Mouse (Mus musculus) thymus, adult 2 months (tissue): ENCODE measurements around the gene Abhd8. TPM values are rescaled to one million over a fixed set of nuclear protein-coding genes. Genes with fewer than 3 reads are reported as not detected.
A peak's percentile ranks its signal among the peaks of the same experiment; 100 is the strongest.

Experiments
- DNase-seq: peaks from one replicate; pipeline ENCODE4 v3.0.0; 2021
- H3K27ac ChIP-seq: fragments of 200-500 bp; 2 replicates; pipeline ENCODE4 v1.5.1; 2012; ENCODE audit warnings: low read length, control low read depth; ENCODE audit not compliant: control insufficient read depth, insufficient read depth
- H3K27me3 ChIP-seq: fragments of 200-500 bp; 2 replicates; pipeline ENCODE4 v1.6.1; 2012; ENCODE audit warnings: mild to moderate bottlenecking, low read length, moderate library complexity, mixed read lengths; ENCODE audit not compliant: control insufficient read depth, insufficient read depth
- H3K36me3 ChIP-seq: fragments of 200-500 bp; 2 replicates; pipeline ENCODE4 v1.6.1; 2012; ENCODE audit warnings: mild to moderate bottlenecking, low read length, moderate library complexity; ENCODE audit not compliant: control insufficient read depth, insufficient read depth
- H3K4me1 ChIP-seq: fragments of 200-500 bp; replicated peaks from 2 replicates; pipeline ENCODE4 v1.6.1; 2012; ENCODE audit warnings: low read length; ENCODE audit not compliant: control insufficient read depth, insufficient read depth
- H3K4me3 ChIP-seq: fragments of 200-500 bp; 2 replicates; pipeline ENCODE4 v1.5.1; 2012; ENCODE audit warnings: mild to moderate bottlenecking, low read length, control low read depth, moderate library complexity; ENCODE audit not compliant: control insufficient read depth, insufficient read depth
- CTCF ChIP-seq: fragments of 200-500 bp; IDR thresholded peaks from 2 replicates; pipeline ENCODE4 v1.5.1; 2012; ENCODE audit warnings: mild to moderate bottlenecking, control low read depth, low read length, moderate library complexity, borderline replicate concordance; ENCODE audit not compliant: control insufficient read depth, poor library complexity, insufficient read depth; ENCODE audit errors: extremely low read depth
- POLR2A ChIP-seq: fragments of 200-500 bp; IDR thresholded peaks from 2 replicates; pipeline ENCODE4 v1.6.1; 2012; ENCODE audit warnings: mild to moderate bottlenecking, low read length, control low read depth, moderate library complexity; ENCODE audit not compliant: control insufficient read depth, poor library complexity, insufficient read depth; ENCODE audit errors: extremely low read depth
- WGBS: fragments of 180-500 bp; shearing (Covaris S2); methylation state at CpG from one replicate; pipeline ENCODE4 v1.1.7; 2018; 5-methylcytosine and 5-hydroxymethylcytosine counted together
- polyA plus RNA-seq: library from polyadenylated mRNA; depleted of rRNA; stranded (reverse); fragments of >200 nt; gene quantifications from 2 replicates; pipeline ENCODE4 v1.2.3, GENCODE M21; 2012

Abhd8 gene
- polyA plus RNA-seq, 1 experiment: 282 TPM

DNA sequence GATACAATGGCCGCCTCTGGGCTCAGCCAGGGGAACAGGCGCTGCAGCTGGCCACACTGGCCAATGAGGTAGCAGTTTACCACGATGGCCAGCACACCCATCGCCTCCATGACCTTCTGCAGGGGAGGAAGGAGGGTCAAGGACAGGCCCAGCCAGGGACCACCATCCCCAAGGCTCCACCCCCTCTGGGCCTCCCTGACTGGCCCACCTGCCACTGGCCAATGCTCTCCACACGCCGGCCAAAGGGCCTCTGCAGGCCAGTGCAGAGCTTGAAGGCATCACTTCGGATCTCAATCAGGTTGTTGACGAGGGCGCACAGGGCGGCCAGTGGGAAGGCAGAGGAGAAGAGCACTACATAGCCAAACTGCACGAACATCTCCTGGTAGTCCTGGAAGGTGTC, 15.5 kb upstream of the Abhd8 start:
- H3K27ac ChIP-seq: no peak overlapping the region
- DNase-seq: no peak
- 94% methylated on average over 11 of the region's 11 CpGs for WGBS
- TF ChIP-seq CTCF (no peak), POLR2A (no peak)
- peaks cover 15% of the 10 kb centered on the region for H3K4me1 ChIP-seq
- 0 out of 2 replicates have a peak, but pooled peaks cover 5% of the 10 kb centered on the region for H3K36me3 ChIP-seq
- no peak overlapping the region for H3K4me3 ChIP-seq
- no peaks in the 10 kb centered on the region for H3K27me3 ChIP-seq

GRCm38 (mm10) chr8:71477196-71477845, 13.9 kb upstream of the Abhd8 start:
- Histone ChIP-seq H3K36me3 (peaks cover 13% of the 10 kb centered on the region), H3K4me3 (no peak overlapping the region), H3K27me3 (no peaks in the 10 kb centered on the region), H3K4me1 (peaks cover 15% of the 10 kb centered on the region), H3K27ac (no peak overlapping the region)
- TF ChIP-seq CTCF (peak; percentile 58; the same call in 1 of the 2 replicates), POLR2A (no peak)
- WGBS: 61% methylated on average over 14 of the region's 14 CpGs
- no peak for DNase-seq

GRCm38 (mm10) chr8:71476099-71476940, 12.9 kb upstream of the Abhd8 start:
- peak; percentile 78 for DNase-seq
- Histone ChIP-seq H3K4me3 (peak overlapping the region; percentile 70), H3K27me3 (no peaks in the 10 kb centered on the region), H3K4me1 (peaks cover 15% of the 10 kb centered on the region), H3K27ac (no peak overlapping the region), H3K36me3 (peaks cover 19% of the 10 kb centered on the region)
- 1% methylated on average over 113 of the region's 121 CpGs for WGBS
- peak; percentile 43; the same call in 1 of the 2 replicates for TF ChIP-seq CTCF
- TF ChIP-seq POLR2A: no peak

GRCm38 (mm10) chr8:71475702-71476075, 12.2 kb upstream of the Abhd8 start:
- DNase-seq: no peak
- WGBS: 40% methylated on average over 4 of the region's 4 CpGs
- Histone ChIP-seq H3K27ac (no peak overlapping the region), H3K27me3 (no peaks in the 10 kb centered on the region), H3K4me3 (peak overlapping the region; percentile 70; the same call in 1 of the 2 replicates), H3K4me1 (peaks cover 17% of the 10 kb centered on the region), H3K36me3 (peaks cover 19% of the 10 kb centered on the region)
- no peak for TF ChIP-seq CTCF

GRCm38 (mm10) chr8:71474785-71475701, 11.6 kb upstream of the Abhd8 start:
- H3K4me1 ChIP-seq: peaks cover 24% of the 10 kb centered on the region
- H3K27me3 ChIP-seq: no peaks in the 10 kb centered on the region
- H3K36me3 ChIP-seq: peaks cover 19% of the 10 kb centered on the region
- no peak for DNase-seq
- H3K4me3 ChIP-seq: no peak overlapping the region
- no peak overlapping the region for H3K27ac ChIP-seq
- 96% methylated on average over 25 of the region's 25 CpGs for WGBS
- TF ChIP-seq POLR2A (no peak), CTCF (no peak)

DNA sequence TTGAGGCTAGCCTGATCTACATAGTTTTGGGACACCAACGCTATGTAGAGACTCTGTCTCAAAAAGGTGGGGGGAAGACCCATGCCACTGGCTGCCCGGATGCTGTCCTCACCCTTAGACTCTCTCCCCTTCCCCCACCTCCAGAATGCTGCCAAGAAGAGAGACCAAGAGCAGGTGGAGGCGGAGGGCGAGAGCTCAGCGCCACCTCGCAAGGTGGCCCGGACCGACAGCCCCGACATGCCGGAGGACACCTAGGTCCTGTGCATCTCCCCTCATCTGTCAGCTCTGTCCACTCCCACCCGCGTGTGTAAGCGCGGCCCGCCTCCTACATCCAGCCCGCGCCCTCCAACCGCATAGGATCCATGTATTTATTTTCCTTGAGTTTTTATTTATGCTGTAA, 10.9 kb upstream of the Abhd8 start:
- no peak overlapping the region for H3K27ac ChIP-seq
- TF ChIP-seq CTCF: no peak
- no peak for TF ChIP-seq POLR2A
- 98% methylated on average over 18 of the region's 18 CpGs for WGBS
- H3K4me1 ChIP-seq: peaks cover 30% of the 10 kb centered on the region
- H3K27me3 ChIP-seq: no peaks in the 10 kb centered on the region
- H3K36me3 ChIP-seq: peaks cover 19% of the 10 kb centered on the region
- DNase-seq: no peak
- no peak overlapping the region for H3K4me3 ChIP-seq
